Mouse (Mus musculus) thymus, adult 18-20 months (tissue): ENCODE measurements around the gene Hdac4.

Experiments
- DNase-seq, 2 experiments: peaks; one replicate each; pipeline ENCODE4 v3.0.0; 2022; ENCODE audit warnings: mixed read lengths in 2 of 2

The Hdac4 gene

GRCm38 (mm10) chr1:91959891-91960290, 235.6 kb downstream of the Hdac4 start:
- DNase-seq: no peak

DNA sequence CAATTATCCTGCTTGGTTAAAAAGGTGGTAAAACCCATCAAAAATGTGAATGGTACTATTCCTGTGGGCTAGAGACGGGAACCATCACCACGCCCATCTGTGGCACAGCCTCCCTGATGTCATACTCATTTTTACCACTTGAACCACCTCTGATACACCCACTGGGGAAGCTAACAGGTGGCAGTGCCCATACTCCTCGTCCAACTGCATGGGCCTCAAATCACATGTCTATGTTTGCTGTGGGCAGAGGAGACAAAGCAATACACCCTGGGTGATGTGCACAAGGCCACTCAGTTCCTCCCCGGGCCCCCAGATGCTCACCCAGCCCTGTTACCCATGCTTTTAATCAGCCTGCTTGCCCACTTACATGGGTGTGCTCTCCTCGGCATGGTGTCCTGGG, 236.5 kb downstream of the Hdac4 start:
- no peak for DNase-seq

DNA sequence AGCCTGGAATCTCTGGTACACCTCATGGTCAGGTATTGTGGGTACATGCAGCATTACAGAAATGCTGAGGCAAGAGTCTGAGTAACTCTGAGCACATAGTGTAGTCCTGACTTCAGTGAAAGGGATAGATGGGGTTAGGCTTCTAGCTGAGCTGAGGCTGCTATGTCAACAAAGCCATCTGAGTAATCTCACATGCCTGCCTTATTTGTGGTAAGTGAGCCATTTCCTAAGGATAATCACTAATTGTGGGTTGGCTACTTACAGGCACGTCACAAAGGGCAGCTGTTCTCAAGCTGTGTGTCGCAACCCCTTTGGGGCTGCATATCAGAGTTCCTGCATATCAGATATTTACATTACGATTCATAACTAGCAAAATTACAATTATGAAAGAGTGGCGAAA, 239.3 kb downstream of the Hdac4 start:
- no peak for DNase-seq

- DNase-seq: no peak
Observed at GRCm38 (mm10) chr1:91954954-91955353, 240.5 kb downstream of the Hdac4 start.

DNA sequence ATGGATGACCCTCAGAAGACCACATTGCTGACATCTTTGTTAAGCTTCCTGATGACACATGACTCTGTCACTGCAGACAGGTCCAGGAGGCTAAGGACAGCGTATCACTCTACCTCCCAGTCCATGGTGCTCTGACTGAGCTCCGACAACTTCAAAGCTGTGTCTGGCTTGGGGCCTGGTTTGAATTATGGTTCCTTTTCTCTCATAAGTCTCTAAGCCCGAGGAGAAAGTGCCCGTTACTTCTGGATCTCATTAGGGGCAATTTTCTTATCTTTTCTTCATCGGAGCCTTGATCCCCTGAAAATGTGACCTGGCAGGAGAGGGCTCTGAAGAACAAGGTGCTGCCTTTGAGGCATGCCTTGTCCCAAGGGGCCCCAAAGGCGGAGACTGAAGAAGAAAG, 242.6 kb downstream of the Hdac4 start:
- no peak for DNase-seq

DNA sequence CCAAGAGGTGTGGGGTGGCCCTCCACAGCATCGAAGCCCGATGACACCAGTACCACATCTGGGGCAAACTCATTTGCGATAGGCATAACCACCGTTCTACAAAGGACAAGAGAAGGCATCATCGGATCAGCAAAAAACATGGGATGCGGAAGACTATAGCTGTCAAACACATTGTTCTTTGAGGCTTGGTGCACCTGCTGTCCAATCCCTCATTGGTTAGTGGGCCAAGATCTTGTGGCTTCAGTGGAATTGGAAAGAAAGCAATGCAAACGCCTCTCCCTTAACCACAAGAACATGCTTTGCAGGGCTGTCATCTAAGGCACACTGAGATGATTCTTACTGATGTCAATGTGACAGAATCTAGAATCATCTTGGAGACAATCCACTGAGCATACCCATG, 248.1 kb downstream of the Hdac4 start:
- no peak for DNase-seq

DNA sequence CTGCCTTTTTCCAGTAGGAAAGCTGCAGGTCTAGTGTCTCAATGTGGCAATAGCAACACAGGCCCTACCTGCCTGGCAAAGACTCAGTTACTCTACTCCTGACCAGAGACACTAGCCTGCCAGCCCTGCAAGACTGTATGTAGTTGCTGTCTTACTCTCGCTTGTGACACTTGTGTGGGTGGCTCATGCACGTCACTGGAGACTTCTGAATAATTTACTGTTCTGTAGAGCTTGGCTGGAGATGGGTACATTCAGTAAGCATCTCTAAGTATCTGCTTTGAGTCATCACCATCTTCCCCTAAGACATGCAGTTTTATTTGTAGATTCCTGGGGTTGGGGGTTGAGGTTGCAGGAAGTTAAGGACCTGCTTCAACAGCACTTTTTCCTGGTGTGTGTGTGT, 252.9 kb downstream of the Hdac4 start:
- DNase-seq: no peak

GRCm38 (mm10) chr1:91942031-91942430, 253.5 kb downstream of the Hdac4 start:
- DNase-seq: no peak

DNA sequence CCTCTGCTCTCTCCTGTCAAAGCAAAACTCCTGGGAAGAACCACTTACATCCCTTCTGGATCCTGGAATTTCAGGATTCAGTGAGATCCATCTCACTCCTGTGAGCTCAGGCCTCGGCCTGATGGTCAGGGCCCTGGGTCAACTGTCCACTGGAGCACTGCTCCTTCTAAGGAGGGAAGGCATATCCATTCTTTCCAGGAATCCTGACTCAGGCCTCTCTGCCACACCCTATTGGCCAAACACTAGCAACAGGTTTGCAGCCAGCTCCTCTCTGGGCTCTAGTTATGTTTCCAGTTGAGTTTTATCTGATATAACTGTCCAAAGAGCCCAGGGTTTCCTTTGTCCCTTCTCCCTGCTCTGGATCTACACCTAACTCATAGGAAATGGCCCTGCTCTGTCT, 254.4 kb downstream of the Hdac4 start:
- DNase-seq: no peak

- no peak for DNase-seq
Observed at GRCm38 (mm10) chr1:91935171-91935570, 260.3 kb downstream of the Hdac4 start.

- no peak for DNase-seq
Observed at GRCm38 (mm10) chr1:91933681-91934080, 261.8 kb downstream of the Hdac4 start.

- DNase-seq: no peak
Observed at GRCm38 (mm10) chr1:91932221-91932620, 263.3 kb downstream of the Hdac4 start.

DNA sequence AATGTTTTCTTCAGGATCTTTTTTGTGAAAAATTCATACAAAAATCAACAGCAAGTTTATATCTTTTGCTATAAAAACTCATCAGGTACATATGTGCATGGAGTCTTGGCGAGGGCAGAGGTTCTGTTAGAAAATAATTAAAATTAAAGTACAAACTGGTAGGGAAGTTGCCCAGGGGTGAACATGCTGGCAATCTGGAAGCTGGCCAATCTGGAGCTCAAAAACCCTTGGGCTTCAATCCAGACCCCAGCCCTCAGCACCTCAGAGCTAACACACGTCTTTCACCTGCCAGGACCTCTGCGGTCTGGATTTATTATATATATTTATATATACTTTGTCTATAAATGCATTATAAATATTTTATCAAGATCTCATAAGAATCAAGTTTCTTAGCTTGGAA, 263.7 kb downstream of the Hdac4 start:
- no peak for DNase-seq

GRCm38 (mm10) chr1:91931196-91931595, 264.3 kb downstream of the Hdac4 start:
- DNase-seq: no peak

GRCm38 (mm10) chr1:91929051-91929450, 266.4 kb downstream of the Hdac4 start:
- no peak for DNase-seq

DNA sequence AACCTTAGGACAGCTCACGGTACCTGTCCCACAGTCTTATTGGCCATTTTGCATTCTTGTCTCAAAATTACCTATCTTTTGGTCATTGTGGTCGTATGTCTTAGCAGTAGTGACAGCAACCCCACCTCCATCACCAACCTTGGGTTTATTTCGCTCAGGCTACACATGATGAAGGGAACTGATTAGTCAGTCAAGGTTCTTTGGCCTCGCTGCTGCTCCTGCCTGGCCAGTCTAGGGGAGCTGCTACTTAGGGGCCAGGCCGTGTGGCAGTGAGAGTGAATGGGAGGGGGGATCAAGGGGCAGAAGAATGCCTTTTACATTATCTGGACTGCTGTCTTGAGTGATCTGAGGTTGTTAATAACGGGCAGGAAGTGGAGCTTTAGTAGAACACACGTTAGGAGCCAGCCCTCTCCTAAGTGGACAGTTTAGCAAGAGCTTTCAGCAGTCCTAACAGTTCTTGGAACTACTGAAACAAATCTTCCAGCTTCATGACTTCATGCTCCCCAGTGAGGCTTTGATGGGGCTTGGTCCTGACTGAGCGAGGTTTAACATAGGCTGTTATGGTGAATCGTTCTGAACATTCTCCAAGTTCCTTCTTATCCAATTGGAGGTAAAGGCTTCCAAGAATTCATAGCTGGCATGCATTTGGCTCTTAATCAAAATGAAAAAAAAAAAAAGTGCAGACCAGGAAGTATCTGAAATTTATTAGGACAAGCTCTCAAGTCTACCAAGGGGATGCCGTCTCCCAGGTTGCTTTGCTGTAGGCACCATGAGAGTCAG, 267.8 kb downstream of the Hdac4 start:
- DNase-seq: no peak

DNA sequence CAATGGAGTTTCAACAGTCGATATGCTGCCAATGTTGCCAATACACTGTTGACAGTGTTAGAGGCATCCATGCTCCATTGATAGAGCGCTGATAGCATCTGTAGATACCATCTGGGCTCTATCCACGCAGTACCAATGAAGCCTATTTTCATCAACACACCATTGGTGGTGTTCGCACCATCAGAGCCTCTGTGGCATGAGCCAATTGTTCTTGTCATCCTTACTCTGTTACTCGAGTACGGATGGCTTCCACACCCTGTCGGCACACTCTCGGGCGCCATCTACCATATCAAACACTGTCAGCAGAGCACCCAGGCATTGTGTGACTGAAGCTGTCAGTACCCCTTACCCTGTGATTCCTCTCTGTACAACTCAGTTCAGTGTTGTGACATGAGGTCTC, 271.9 kb downstream of the Hdac4 start:
- DNase-seq: no peak

- no peak for DNase-seq
Observed at GRCm38 (mm10) chr1:91922235-91923152, 273.0 kb downstream of the Hdac4 start.

- no peak for DNase-seq
Observed at GRCm38 (mm10) chr1:91921702-91922101, 273.8 kb downstream of the Hdac4 start.

GRCm38 (mm10) chr1:91921279-91921678, 274.2 kb downstream of the Hdac4 start:
- DNase-seq: no peak

GRCm38 (mm10) chr1:91920038-91920589, 275.4 kb downstream of the Hdac4 start:
- no peak for DNase-seq

DNA sequence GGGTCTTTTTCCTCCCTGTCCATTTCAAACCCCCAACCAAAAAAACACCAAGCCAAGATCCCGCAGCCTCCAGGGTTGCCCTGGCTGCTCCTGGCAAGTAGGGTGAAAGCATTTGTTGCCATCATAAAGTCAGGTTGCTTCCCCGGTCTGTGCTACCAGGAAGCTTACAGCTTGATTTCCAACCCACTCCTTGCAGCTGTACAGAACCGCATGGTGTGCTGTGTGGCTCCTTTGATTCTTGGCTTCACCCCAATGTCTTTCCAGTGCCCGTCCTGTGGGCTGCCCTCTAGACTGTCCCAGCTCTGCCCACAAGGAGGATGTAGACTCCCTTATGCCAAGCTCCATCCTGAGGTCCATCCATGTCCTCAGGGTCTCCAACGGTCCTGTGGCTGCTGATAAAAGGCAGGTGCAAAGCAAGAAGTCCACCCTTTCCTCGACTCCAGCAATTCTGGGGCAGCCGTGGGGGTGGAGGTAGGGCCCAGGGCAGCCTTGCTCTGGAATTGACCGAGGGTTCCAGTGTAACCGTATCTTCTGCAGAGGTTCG, 277.2 kb downstream of the Hdac4 start:
- no peak for DNase-seq

DNA sequence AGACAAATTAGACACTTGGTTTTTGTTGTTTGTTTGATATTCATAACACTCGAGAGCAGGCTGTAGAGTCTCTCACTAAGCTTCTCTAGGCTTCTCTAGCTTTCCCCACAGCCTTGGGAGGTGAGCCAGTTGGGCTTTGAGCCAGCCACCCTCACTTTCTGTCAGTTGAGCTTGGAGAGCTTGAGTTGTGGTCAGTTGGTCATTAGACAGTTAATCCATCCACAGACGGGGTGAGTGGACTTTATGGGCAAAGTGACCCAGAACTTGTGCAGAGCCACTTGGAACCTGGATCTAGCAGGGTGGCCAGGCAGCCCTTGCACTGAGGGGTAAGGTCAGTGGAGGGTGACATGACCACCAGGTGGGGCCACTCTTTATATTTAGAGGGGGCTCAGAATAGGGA, 277.9 kb downstream of the Hdac4 start:
- no peak for DNase-seq
